Mouse (Mus musculus): ENCODE data around the gene Rnf224. TPM values are rescaled to one million over a fixed set of nuclear protein-coding genes. Genes with fewer than 3 reads are reported as not detected.

The Rnf224 gene
- polyA plus RNA-seq, 1 experiment from 2014 or later = not detected

DNA sequence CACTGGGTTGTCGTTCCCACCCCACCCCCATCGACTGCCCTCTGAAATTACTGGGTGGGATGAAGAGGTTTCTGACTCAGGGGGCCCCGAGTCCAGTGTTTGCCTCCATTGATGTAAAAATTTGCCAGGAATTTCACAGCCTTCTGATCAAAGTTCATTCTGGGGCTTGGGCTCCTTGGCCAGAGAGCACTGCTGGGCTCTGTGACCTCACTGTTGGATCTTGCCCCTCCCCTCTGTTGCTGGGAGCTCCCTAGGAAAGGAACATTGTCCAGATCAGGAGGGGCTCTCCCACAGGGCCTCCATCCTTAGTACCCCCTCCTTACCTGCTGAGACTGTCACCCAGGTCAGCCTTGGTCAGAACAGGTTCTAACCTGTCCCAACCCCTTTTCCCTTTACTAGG is 22.1 kb downstream of the Rnf224 start, which contains the start of gene Stpg3:
TSS of gene Stpg3 (minus strand) at position 194 of the 400 bp plus-strand sequence.
- H3K36me3 ChIP-seq (ENCODE audit: control insufficient read depth, insufficient read depth, low read length) = no peaks in the 10 kb centered on the region
- peaks cover 10% of the 10 kb centered on the region for H3K4me1 ChIP-seq (ENCODE audit: control insufficient read depth, insufficient read depth, low read length)
- 85% methylated on average over 3 of the region's 3 CpGs for WGBS
- H3K4me2 ChIP-seq (ENCODE audit: low read depth) = no peak within 1 kb of the TSS
- H3K27me3 ChIP-seq (ENCODE audit: control insufficient read depth, insufficient read depth, low read length) = no peaks in the 10 kb centered on the region
- H3K4me3 ChIP-seq (ENCODE audit: low read depth, low read length) = no peak within 1 kb of the TSS
- DNase-seq (ENCODE audit: low spot score) = no peak
- no peak within 1 kb of the TSS for H3K27ac ChIP-seq (ENCODE audit: low read depth, low read length)
- H3K9me3 ChIP-seq (ENCODE audit: control insufficient read depth, low read length) = no peaks in the 10 kb centered on the region
- no peak within 1 kb of the TSS for H3K9ac ChIP-seq (ENCODE audit: low read length)
- no peak for ATAC-seq (ENCODE audit: insufficient read depth, low FRiP score, low TSS enrichment)

DNA sequence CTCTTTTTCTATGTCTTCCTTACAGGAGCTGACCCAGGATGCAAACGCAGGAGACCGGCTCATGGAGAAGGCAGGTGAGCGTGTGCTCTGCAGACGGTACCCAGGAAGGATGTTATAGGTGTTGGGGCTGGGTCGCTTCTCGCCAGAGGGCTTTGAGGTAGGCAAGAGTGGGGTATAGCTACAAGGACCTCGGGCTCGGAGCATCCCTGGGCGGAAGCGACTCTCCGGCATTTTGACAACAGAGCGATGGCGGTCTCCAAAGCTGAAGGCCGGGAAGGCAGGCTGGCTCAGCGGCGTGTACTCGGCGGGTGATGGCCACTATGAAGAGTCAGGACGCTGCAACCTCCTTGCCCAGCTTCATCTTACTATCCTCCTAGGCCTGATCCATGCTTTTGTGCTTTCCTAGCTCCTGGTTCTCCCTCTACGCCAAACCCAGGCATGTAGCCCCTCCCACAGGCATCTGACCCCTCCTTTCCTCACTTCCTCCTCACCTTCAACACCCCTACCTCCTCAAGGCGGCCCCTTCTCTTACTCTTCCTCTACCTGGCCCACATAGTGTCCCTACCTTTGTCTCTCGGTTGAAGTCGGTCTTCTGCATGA is 23.2 kb downstream of the Rnf224 start:
- ATAC-seq (ENCODE audit: insufficient read depth, low FRiP score, low TSS enrichment) = no peak
- Histone ChIP-seq H3K36me3 (ENCODE audit: control insufficient read depth, insufficient read depth, low read length) (no peaks in the 10 kb centered on the region), H3K9ac (ENCODE audit: low read length) (no peak overlapping the region), H3K27ac (ENCODE audit: low read depth, low read length) (no peak overlapping the region), H3K27me3 (ENCODE audit: control insufficient read depth, insufficient read depth, low read length) (no peaks in the 10 kb centered on the region), H3K4me2 (ENCODE audit: low read depth) (no peak overlapping the region), H3K9me3 (ENCODE audit: control insufficient read depth, low read length) (no peaks in the 10 kb centered on the region), H3K4me1 (ENCODE audit: control insufficient read depth, insufficient read depth, low read length) (peaks cover 10% of the 10 kb centered on the region), H3K4me3 (ENCODE audit: low read depth, low read length) (no peak overlapping the region)
- WGBS = 64% methylated on average over 23 of the region's 23 CpGs
- DNase-seq (ENCODE audit: low spot score) = no peak

DNA sequence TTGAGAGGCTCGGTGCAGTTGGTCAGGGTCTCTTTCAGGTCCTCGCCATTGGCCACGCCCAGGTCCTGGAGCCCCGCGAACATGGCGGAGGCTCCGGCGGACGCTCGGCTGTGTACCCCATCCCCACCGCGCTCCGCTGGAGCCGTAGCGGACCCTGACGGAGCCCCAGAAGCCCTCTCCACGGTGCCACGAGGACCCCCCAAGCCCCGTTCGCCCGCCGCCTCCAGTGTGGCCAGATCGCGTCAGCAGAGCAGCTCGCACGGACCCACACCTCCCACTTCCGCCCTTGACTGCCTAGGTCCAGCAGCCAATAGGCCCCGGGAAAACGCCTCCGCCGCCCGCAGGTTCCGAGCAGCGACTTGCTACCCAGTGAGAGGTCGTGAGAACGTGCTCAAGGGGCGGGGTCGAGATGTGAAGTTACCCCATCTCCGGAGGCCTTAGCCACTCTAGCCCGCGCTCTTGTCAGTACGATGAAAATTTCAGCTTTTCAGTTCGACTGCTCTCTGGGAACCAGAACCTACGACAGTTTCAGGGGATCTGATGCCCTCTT is 25.4 kb downstream of the Rnf224 start, which contains the start of gene Nelfb:
TSS of gene Nelfb (minus strand) at position 369 of the 550 bp plus-strand sequence.
- H3K9ac ChIP-seq (ENCODE audit: low read length) = peak within 1 kb of the TSS; percentile 92
- peak within 1 kb of the TSS; percentile 78 for H3K27ac ChIP-seq (ENCODE audit: low read depth, low read length)
- peak; percentile 91 for DNase-seq (ENCODE audit: low spot score)
- H3K4me1 ChIP-seq (ENCODE audit: control insufficient read depth, insufficient read depth, low read length) = peaks cover 10% of the 10 kb centered on the region
- peak; percentile 93 for ATAC-seq (ENCODE audit: insufficient read depth, low FRiP score, low TSS enrichment)
- no peaks in the 10 kb centered on the region for H3K27me3 ChIP-seq (ENCODE audit: control insufficient read depth, insufficient read depth, low read length)
- WGBS = under 1% methylated on average over 44 of the region's 44 CpGs
- H3K9me3 ChIP-seq (ENCODE audit: control insufficient read depth, low read length) = no peaks in the 10 kb centered on the region
- peak within 1 kb of the TSS; percentile 91 for H3K4me2 ChIP-seq (ENCODE audit: low read depth)
- H3K36me3 ChIP-seq (ENCODE audit: control insufficient read depth, insufficient read depth, low read length) = no peaks in the 10 kb centered on the region
- peak within 1 kb of the TSS; percentile 87 for H3K4me3 ChIP-seq (ENCODE audit: low read depth, low read length)

- Histone ChIP-seq H3K4me3 (ENCODE audit: low read depth, low read length) (peak overlapping the region; percentile 87), H3K36me3 (ENCODE audit: control insufficient read depth, insufficient read depth, low read length) (peaks cover 5% of the 10 kb centered on the region), H3K9ac (ENCODE audit: low read length) (peak overlapping the region; percentile 92), H3K27me3 (ENCODE audit: control insufficient read depth, insufficient read depth, low read length) (no peaks in the 10 kb centered on the region), H3K9me3 (ENCODE audit: control insufficient read depth, low read length) (no peaks in the 10 kb centered on the region), H3K27ac (ENCODE audit: low read depth, low read length) (peak overlapping the region; percentile 78), H3K4me2 (ENCODE audit: low read depth) (peak overlapping the region; percentile 91), H3K4me1 (ENCODE audit: control insufficient read depth, insufficient read depth, low read length) (peaks cover 10% of the 10 kb centered on the region)
- DNase-seq (ENCODE audit: low spot score) (no peak), ATAC-seq (ENCODE audit: insufficient read depth, low FRiP score, low TSS enrichment) (no peak)
- under 1% methylated on average over 24 of the region's 24 CpGs for WGBS
Observed at GRCm38 (mm10) chr2:25210686-25211085, 25.9 kb downstream of the Rnf224 start.

- Histone ChIP-seq H3K4me3 (ENCODE audit: low read depth, low read length) (no peak overlapping the region), H3K4me1 (ENCODE audit: control insufficient read depth, insufficient read depth, low read length) (peaks cover 10% of the 10 kb centered on the region), H3K36me3 (ENCODE audit: control insufficient read depth, insufficient read depth, low read length) (peaks cover 17% of the 10 kb centered on the region), H3K4me2 (ENCODE audit: low read depth) (no peak overlapping the region), H3K27ac (ENCODE audit: low read depth, low read length) (no peak overlapping the region), H3K27me3 (ENCODE audit: control insufficient read depth, insufficient read depth, low read length) (no peaks in the 10 kb centered on the region), H3K9ac (ENCODE audit: low read length) (no peak overlapping the region), H3K9me3 (ENCODE audit: control insufficient read depth, low read length) (no peaks in the 10 kb centered on the region)
- ATAC-seq (ENCODE audit: insufficient read depth, low FRiP score, low TSS enrichment) (no peak), DNase-seq (ENCODE audit: low spot score) (no peak)
- WGBS = 74% methylated on average over 1 of the region's 1 CpGs
Observed at GRCm38 (mm10) chr2:25207593-25207992, 29.0 kb downstream of the Rnf224 start.

GRCm38 (mm10) chr2:25203631-25204214 is 32.9 kb downstream of the Rnf224 start:
- Histone ChIP-seq H3K9me3 (ENCODE audit: control insufficient read depth, low read length) (no peaks in the 10 kb centered on the region), H3K9ac (ENCODE audit: low read length) (no peak overlapping the region), H3K27me3 (ENCODE audit: control insufficient read depth, insufficient read depth, low read length) (no peaks in the 10 kb centered on the region), H3K4me2 (ENCODE audit: low read depth) (no peak overlapping the region), H3K4me1 (ENCODE audit: control insufficient read depth, insufficient read depth, low read length) (no peaks in the 10 kb centered on the region), H3K4me3 (ENCODE audit: low read depth, low read length) (no peak overlapping the region), H3K36me3 (ENCODE audit: control insufficient read depth, insufficient read depth, low read length) (peaks cover 22% of the 10 kb centered on the region), H3K27ac (ENCODE audit: low read depth, low read length) (no peak overlapping the region)
- WGBS = 71% methylated on average over 4 of the region's 4 CpGs
- DNase-seq (ENCODE audit: low spot score) (no peak), ATAC-seq (ENCODE audit: insufficient read depth, low FRiP score, low TSS enrichment) (no peak)

GRCm38 (mm10) chr2:25200631-25201030 is 36.0 kb downstream of the Rnf224 start:
- Histone ChIP-seq H3K36me3 (ENCODE audit: control insufficient read depth, insufficient read depth, low read length) (peaks cover 17% of the 10 kb centered on the region), H3K4me2 (ENCODE audit: low read depth) (no peak overlapping the region), H3K9ac (ENCODE audit: low read length) (no peak overlapping the region), H3K4me3 (ENCODE audit: low read depth, low read length) (no peak overlapping the region), H3K4me1 (ENCODE audit: control insufficient read depth, insufficient read depth, low read length) (no peaks in the 10 kb centered on the region), H3K27ac (ENCODE audit: low read depth, low read length) (no peak overlapping the region), H3K27me3 (ENCODE audit: control insufficient read depth, insufficient read depth, low read length) (peaks cover 13% of the 10 kb centered on the region), H3K9me3 (ENCODE audit: control insufficient read depth, low read length) (no peaks in the 10 kb centered on the region)
- DNase-seq (ENCODE audit: low spot score) (no peak), ATAC-seq (ENCODE audit: insufficient read depth, low FRiP score, low TSS enrichment) (no peak)
- 91% methylated on average over 2 of the region's 2 CpGs for WGBS

DNA sequence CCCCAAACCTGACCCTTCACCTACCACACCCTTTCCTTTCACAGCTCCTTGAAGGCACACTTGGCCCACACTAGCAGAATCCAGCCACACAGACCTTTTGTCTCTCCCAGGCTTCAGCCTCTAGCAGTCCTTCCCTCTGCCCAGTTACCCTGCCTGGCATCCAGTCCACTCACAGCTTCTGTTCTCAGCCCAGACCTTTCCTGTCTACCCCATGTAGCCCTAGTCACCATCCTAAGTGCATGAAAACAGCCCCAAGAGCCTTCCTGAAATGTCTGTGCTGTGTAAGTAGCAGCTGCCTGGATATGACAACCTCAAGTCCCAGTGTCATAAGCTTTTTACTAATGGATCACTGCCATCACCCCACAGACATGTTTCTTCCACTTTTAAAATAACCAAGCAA is 38.6 kb downstream of the Rnf224 start:
- ATAC-seq (ENCODE audit: insufficient read depth, low FRiP score, low TSS enrichment) (no peak), DNase-seq (ENCODE audit: low spot score) (no peak)
- no peak overlapping the region for H3K4me3 ChIP-seq (ENCODE audit: low read depth, low read length)
- H3K9me3 ChIP-seq (ENCODE audit: control insufficient read depth, low read length) = no peaks in the 10 kb centered on the region
- no peaks in the 10 kb centered on the region for H3K4me1 ChIP-seq (ENCODE audit: control insufficient read depth, insufficient read depth, low read length)
- no peak overlapping the region for H3K27ac ChIP-seq (ENCODE audit: low read depth, low read length)
- no peak overlapping the region for H3K4me2 ChIP-seq (ENCODE audit: low read depth)
- peaks cover 19% of the 10 kb centered on the region for H3K27me3 ChIP-seq (ENCODE audit: control insufficient read depth, insufficient read depth, low read length)
- H3K9ac ChIP-seq (ENCODE audit: low read length) = no peak overlapping the region
- peaks cover 5% of the 10 kb centered on the region; the same call in 1 of the 2 replicates for H3K36me3 ChIP-seq (ENCODE audit: control insufficient read depth, insufficient read depth, low read length)

DNA sequence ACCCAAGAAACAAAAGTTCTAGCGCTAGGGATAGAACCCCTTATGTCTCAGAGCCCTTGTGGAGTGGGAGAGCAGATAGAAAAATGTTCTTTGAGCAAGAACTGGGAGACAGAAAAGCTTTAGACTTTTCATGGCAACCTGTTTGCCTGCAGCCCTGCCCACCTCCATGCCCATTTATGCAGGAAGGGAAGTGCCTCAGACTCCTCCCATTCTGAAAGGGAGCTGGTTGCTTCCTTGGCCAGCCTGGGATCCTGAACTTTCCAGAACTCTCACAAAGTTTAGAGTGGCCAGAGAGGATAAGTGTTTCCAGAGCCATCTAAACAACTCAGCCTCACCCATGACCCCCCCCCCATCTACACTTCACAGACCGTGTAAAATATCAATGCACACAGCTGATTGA is 39.4 kb downstream of the Rnf224 start:
- peaks cover 4% of the 10 kb centered on the region; the same call in 1 of the 2 replicates for H3K36me3 ChIP-seq (ENCODE audit: control insufficient read depth, insufficient read depth, low read length)
- DNase-seq (ENCODE audit: low spot score) = no peak
- 24% methylated on average over 2 of the region's 2 CpGs for WGBS
- no peaks in the 10 kb centered on the region for H3K4me1 ChIP-seq (ENCODE audit: control insufficient read depth, insufficient read depth, low read length)
- H3K9me3 ChIP-seq (ENCODE audit: control insufficient read depth, low read length) = no peaks in the 10 kb centered on the region
- H3K27ac ChIP-seq (ENCODE audit: low read depth, low read length) = no peak overlapping the region
- H3K9ac ChIP-seq (ENCODE audit: low read length) = no peak overlapping the region
- ATAC-seq (ENCODE audit: insufficient read depth, low FRiP score, low TSS enrichment) = no peak
- no peak overlapping the region for H3K4me3 ChIP-seq (ENCODE audit: low read depth, low read length)
- H3K4me2 ChIP-seq (ENCODE audit: low read depth) = no peak overlapping the region
- H3K27me3 ChIP-seq (ENCODE audit: control insufficient read depth, insufficient read depth, low read length) = peaks cover 19% of the 10 kb centered on the region

Data from neural tube, embryonic 11.5 days (tissue).